Mouse (Mus musculus) forelimb bud, embryonic 11.5 days (tissue): ENCODE data around the gene Tmppe.

Experiments
- DNase-seq: peaks from one replicate; pipeline ENCODE4 v3.0.0-alpha.2; 2012; ENCODE audit warnings: low read depth, low spot score

Gene Tmppe

GRCm38 (mm10) chr9:114394677-114395076 is 6.2 kb upstream of the Tmppe start:
- DNase-seq = no peak

DNA sequence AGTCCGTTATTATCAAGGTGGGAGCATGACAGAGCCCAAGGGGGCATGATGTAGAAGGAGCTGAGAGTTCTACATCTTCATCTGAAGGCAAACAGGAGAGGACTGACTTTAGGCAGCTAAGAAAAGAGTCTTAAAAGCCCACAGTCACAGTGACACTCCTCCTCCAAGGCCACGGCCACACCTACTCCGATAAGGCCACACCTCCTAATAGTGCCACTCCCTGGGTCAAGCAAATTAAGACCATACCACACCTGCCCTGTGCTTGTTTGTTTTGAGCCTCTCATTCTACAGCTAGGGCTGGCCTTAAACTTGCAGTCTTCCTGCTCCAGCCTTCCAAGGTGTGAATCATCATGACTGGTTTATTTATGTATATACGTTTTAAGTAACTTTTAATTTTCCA is 5.6 kb upstream of the Tmppe start:
- DNase-seq = no peak

- DNase-seq = no peak
These were observed 1.2 kb upstream of the Tmppe start for GRCm38 (mm10) chr9:114399680-114400079.

DNA sequence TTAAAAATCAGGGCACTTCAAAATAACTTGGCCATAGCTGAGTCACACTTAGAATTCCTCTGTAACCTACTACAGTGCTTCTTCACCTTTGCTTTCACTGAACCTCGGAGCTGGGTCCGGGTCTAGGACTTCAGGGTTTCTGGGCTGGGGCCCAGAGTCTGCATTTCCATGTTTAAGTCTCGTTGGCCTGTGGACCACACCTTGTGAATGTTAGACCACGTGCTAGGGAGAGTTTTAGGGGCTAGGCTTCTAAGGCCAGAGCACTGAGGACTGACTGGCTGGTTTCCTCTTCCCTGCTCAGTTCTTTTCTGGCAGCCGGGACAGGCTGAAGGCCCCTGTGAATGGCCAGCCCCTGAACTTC is 337 bp upstream of the Tmppe start:
- DNase-seq = no peak

DNA sequence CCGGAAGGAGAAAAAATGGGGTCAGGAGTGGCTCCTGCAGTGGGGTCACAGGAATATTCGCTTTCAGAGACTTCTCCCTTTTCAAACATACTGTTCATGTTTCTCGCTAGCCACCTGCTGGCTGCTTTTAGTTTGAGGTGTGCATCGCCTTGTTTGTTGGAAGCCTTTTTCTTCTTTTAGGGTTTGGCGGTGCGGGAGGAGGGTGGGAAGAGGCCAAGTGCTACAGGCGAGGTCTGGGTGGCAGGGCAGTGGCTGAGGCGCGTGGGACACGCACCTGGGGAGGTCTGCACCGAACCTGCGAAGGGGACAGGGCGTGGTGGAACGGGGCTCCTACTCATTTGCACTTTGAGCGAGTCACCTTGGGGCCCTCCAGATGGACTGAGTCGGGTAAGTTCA is 778 bp downstream of the Tmppe start:
- peak; percentile 65 for DNase-seq

DNA sequence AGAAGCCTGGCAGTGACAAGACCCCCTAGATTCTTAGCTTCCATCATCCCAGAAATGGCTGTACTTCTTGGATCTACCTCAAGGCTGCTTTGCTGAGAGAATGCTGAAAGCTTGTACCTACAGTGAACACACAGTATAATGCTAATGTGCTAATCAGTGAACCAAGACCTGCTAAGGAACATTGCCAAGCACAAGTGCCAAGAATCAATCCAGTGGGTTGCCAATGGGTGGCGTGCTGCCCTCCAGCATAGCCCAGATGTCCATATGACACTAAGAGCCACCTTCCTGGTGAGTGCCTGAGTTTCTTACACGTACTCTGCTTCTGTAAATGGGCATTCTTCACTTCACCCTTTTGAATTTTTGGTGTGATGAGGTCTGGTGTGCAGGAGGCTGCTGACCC is 6.8 kb downstream of the Tmppe start:
- no peak for DNase-seq

DNA sequence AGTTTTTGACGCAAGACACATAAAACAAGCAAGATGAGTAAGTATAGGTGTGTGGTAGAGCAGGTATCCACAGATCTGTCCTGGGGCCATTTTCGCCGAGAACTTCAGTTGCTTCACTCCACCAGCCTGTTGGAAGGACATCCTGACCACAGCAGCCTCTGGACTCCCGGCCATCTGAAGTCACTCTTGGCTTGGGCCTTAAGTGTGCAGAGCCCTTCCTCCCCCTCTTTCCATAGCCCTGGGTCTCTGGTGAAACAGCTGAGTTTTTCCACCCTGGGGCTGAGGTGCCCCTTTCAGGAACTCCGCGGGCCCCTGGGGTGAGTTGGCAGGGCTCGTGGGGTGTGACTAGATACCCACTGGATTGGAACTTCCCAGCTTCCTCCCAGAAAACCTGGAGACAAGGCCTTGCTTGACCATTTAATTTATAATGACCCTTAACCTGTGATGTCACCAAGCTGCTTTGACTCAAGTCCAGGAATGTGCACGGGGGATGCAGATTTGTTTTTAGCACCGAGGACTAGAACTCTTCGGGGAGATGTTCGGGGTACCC is 9.5 kb downstream of the Tmppe start:
- DNase-seq = no peak

GRCm38 (mm10) chr9:114411295-114411694 is 10.4 kb downstream of the Tmppe start:
- DNase-seq = no peak

DNA sequence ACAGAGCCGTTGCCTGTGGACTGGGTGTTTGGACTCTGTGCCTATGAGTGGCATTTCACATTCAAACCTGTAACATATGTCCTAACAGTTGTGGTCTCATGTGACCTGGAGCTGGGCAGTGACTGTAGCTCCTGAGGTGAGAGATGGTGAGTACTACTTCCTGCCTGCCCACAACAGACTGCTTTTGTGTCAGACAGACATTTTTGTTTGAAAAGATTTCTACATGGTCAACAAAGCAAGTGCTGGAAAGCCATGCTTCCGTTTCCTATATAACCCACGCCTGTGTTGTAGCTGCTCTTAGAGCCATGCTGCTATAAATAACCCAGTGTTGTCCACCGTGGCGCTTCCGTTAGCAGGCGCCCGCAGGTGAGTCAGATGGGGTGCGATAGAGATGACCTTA is 11.5 kb downstream of the Tmppe start:
- no peak for DNase-seq

- no peak for DNase-seq
These were observed 13.0 kb downstream of the Tmppe start for GRCm38 (mm10) chr9:114413866-114414265.

DNA sequence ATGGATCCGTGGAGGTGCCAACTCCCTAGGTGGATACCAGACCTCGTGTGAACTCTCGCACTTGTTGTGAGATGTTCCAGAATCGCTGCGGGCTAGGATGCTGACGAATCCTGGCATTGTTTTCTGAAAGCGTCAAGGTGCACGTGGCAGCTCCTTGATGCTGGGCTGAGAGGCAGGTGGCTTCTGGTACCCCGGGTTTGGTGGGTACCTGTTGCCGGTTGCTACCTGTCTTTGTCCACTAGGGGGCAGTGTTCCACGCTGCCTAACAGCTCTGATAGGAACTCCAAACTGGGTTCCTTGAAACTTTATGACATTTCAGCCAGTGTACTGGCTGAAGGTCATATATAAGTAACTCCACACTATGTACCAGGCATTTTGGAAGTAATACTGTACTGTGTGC is 14.8 kb downstream of the Tmppe start:
- peak; percentile 62 for DNase-seq

DNA sequence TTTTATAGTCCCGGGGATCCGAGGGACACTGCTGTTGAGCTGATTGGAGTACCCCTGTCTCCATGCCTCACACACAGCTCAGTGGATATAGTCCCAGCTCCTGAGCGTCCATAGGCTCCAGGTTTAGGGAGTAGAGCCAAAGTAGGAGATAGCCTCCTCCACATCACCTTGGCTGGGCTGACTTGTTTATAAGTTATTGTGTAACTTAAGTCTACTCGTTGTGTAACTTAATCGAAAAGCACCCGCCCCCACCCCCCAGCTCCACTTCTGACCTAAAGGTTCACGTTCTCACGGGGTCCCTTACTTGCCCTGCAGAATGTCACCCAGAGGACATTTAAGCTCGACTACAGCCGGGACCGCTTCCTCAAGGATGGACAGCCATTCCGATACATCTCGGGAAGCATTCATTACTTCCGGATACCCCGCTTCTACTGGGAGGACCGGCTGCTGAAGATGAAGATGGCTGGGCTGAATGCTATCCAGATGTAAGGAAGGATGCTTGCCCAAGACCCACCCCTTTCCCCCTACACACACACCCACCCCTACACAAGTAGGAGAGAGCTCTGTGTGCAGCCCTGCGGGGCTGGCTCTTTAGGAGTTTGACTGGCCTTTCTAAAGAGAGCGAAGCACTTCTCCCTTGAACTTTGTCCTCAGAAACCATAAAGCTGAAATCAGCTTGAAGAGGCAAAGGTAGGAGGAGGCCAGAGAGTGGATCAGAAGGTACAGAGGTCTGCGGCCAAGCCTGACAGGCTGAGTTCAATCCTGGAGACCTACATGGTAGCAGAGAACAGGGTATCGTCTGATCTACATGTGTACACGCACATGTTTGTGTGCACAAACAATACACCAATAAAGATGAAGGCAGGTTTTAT is 16.0 kb downstream of the Tmppe start:
- DNase-seq = no peak

DNA sequence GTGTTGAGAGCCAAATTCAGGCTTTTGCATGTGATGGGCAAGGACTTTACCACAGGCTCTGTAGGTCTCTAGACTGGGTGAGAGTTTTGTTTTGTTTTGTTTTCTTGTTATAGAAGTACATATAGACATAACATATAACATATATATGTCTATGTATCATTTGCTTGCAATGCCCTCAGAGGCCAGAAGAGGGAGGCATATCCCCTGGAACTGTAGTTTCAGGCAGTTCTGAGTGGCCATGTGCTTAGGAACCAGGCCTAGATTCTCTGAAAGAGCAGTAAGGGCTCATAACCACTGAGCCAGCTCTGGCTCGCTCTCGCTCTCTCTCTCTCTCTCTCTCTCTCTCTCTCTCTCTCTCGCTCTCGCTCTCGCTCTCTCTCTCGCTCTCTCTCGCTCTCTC is 17.3 kb downstream of the Tmppe start:
- peak; percentile 43 for DNase-seq

GRCm38 (mm10) chr9:114420443-114420842 is 19.5 kb downstream of the Tmppe start:
- no peak for DNase-seq

GRCm38 (mm10) chr9:114421045-114421444 is 20.1 kb downstream of the Tmppe start:
- no peak for DNase-seq

DNA sequence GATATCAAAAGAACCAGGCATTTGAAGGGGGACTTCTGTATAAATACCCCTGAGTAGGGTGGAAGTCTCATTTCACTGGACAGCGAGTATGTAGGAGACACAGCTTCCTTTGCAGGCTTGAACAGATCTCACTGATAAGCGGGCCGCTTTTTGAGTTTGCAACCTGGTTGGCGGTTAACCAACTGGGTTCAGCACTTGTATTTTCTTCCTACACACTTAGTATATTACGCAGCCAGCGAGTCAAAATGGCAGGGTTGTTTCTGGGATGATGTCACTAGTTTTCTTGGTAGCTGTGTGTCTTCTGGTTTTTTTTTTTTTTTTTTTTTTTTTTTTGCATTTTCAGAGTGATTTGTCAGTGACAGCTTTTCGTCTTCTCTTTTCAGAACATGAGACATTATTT is 20.9 kb downstream of the Tmppe start:
- no peak for DNase-seq

DNA sequence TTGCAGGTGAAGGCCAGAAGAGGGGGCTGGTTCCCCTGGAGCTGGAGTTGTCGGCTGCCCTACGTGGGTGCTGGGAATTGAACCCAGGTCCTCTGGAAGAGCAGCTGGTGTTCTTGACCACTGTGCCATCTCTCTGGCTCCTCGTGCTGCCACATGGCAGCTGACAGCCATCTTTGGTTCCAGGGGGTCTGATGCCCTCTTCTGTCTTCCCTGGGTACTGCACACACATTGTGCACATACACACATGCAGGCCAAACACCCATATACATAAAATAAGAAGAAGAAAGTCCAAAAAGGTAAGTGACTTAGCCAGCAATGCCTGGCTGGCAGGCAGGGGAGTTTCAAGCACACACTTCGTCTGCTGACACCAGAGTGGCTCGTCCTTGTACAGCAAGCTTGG is 24.7 kb downstream of the Tmppe start:
- no peak for DNase-seq

- DNase-seq = no peak
These were observed 25.3 kb downstream of the Tmppe start for GRCm38 (mm10) chr9:114426201-114426600.

DNA sequence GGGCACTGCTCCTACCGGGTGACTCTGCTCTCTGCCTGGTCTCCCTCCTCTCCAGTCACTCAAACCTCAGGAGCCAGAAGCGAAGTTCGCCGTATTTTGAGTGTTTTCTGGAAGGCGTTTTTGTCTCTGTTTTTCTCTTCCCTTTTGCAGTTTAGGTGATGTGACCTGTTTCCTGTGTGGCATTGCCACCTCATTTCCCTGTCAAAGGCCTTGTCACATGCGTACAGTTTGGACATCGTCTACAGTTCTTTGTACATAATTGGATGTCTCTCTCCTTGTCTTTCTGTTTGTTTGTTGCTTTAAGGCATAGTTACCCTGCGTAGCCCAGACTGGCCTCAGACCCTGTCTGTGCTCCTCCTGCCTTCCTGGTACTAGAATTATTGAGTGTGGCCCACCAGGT is 26.5 kb downstream of the Tmppe start:
- no peak for DNase-seq

- DNase-seq = no peak
These were observed 27.4 kb downstream of the Tmppe start for GRCm38 (mm10) chr9:114428103-114428834.

- DNase-seq = no peak
These were observed 34.8 kb downstream of the Tmppe start for GRCm38 (mm10) chr9:114435668-114436067.

- DNase-seq = no peak
These were observed 39.6 kb downstream of the Tmppe start for GRCm38 (mm10) chr9:114440548-114440947.

GRCm38 (mm10) chr9:114442225-114442624 is 41.3 kb downstream of the Tmppe start:
- DNase-seq = no peak
